Mouse (Mus musculus) ES-E14 (cell line): Measurements from ENCODE around the gene Mad2l1bp.

Experiments used
- CHD2 ChIP-seq: IDR thresholded peaks from 2 replicates; pipeline ENCODE4 v1.6.1; 2014; ENCODE audit warnings: mild to moderate bottlenecking, low read depth, low read length, inconsistent platforms
- HCFC1 ChIP-seq: IDR thresholded peaks from 2 replicates; pipeline ENCODE4 v1.6.1; 2012; ENCODE audit warnings: low read length, inconsistent platforms, borderline replicate concordance; ENCODE audit not compliant: insufficient read depth
- MAFK ChIP-seq: IDR thresholded peaks from 2 replicates; pipeline ENCODE4 v1.6.1; 2014; ENCODE audit warnings: mild to moderate bottlenecking, low read depth, low read length, inconsistent platforms; ENCODE audit not compliant: insufficient read depth

GRCm38 (mm10) chr17:46108286-46108685, 45.1 kb downstream of the Mad2l1bp start:
- TF ChIP-seq MAFK (no peak), CHD2 (no peak), HCFC1 (no peak)
